Mouse (Mus musculus): ENCODE data around the gene Dpf2. TPM values are rescaled to one million over a fixed set of nuclear protein-coding genes. Genes with fewer than 3 reads are reported as not detected.

Gene Dpf2
- polyA plus RNA-seq, 2 experiments: 143 to 179 TPM

GRCm38 (mm10) chr19:5954031-5954710 lies 41.4 kb upstream of the Dpf2 start:
- H3K4me2 ChIP-seq (replicated peaks; ENCODE audit: low read depth, low read length, severe bottlenecking): no peak overlapping the region
- no peak overlapping the region for H3K27ac ChIP-seq (replicated peaks; ENCODE audit: low read depth, low read length)
- WGBS: 71% methylated on average over 22 of the region's 22 CpGs
- TF ChIP-seq POLR2A (IDR thresholded peaks at IDR 0.05; ENCODE audit: borderline replicate concordance, extremely low read depth, insufficient read depth, insufficient read length): no peak
- no peak overlapping the region for H3K9ac ChIP-seq (ENCODE audit: low read depth, low read length, severe bottlenecking)
- no peak for DNase-seq (ENCODE audit: low spot score)
- H3K36me3 ChIP-seq (ENCODE audit: control insufficient read depth, insufficient read depth, low read length): peaks cover 86% of the 10 kb centered on the region
- H3K4me1 ChIP-seq (ENCODE audit: control insufficient read depth, insufficient read depth, low read length): no peaks in the 10 kb centered on the region
- ATAC-seq (ENCODE audit: low FRiP score, low read depth): no peak
- no peak overlapping the region for H3K4me3 ChIP-seq (replicated peaks; ENCODE audit: low read length)
- H3K9me3 ChIP-seq (ENCODE audit: control insufficient read depth, low read length): no peaks in the 10 kb centered on the region
- H3K27me3 ChIP-seq (ENCODE audit: control insufficient read depth, insufficient read depth, low read length): no peaks in the 10 kb centered on the region

DNA sequence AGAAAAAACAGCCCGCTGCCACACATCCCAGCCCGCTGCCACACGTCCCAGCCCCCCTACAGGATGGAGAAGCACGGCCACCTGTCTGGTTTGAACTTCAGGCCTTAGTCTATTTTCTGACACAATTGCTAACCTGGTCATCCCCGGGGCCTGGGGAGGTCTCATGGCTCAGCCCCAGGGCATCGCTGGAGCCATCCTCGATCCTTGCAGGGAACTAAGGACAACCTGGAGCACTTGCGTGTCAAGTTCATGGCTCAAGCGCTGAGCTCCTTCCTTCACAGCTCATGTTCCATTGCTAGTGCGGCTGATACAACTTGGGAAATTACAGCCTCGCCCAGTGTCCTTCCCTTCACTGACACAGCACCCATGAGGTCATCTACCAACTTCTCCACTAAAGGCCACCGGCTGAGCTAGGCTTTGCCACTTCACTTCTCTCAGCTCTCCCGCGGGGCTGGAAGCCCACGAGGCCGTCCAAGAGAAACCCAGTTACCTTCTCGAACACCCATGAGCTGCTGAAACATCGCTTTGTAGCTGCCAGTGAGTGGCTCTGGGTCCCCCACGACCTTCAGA lies 40.5 kb upstream of the Dpf2 start:
- Histone ChIP-seq H3K9ac (ENCODE audit: low read depth, low read length, severe bottlenecking) (no peak overlapping the region), H3K4me2 (replicated peaks; ENCODE audit: low read depth, low read length, severe bottlenecking) (no peak overlapping the region)
- ATAC-seq (ENCODE audit: low FRiP score, low read depth): no peak

GRCm38 (mm10) chr19:5952071-5952691 lies 39.4 kb upstream of the Dpf2 start:
- Histone ChIP-seq H3K4me2 (replicated peaks; ENCODE audit: low read depth, low read length, severe bottlenecking) (no peak overlapping the region), H3K4me3 (replicated peaks; ENCODE audit: low read length) (no peak overlapping the region), H3K36me3 (ENCODE audit: control insufficient read depth, insufficient read depth, low read length) (peaks cover 85% of the 10 kb centered on the region), H3K9ac (ENCODE audit: low read depth, low read length, severe bottlenecking) (no peak overlapping the region), H3K4me1 (ENCODE audit: control insufficient read depth, insufficient read depth, low read length) (no peaks in the 10 kb centered on the region), H3K27ac (replicated peaks; ENCODE audit: low read depth, low read length) (peak overlapping the region; percentile 40; the same call in 1 of the 2 replicates), H3K27me3 (ENCODE audit: control insufficient read depth, insufficient read depth, low read length) (no peaks in the 10 kb centered on the region), H3K9me3 (ENCODE audit: control insufficient read depth, low read length) (no peaks in the 10 kb centered on the region)
- no peak for TF ChIP-seq POLR2A (IDR thresholded peaks at IDR 0.05; ENCODE audit: borderline replicate concordance, extremely low read depth, insufficient read depth, insufficient read length)
- DNase-seq (ENCODE audit: low spot score) (peak; percentile 51), ATAC-seq (ENCODE audit: low FRiP score, low read depth) (no peak; the same call in 1 of the 2 replicates)
- 70% methylated on average over 13 of the region's 13 CpGs for WGBS

More for the DNA sequence above, 40.5 kb upstream of the Dpf2 start:
- H3K27ac ChIP-seq (replicated peaks; ENCODE audit: low read depth, low read length): no peak overlapping the region
- no peaks in the 10 kb centered on the region for H3K27me3 ChIP-seq (ENCODE audit: control insufficient read depth, insufficient read depth, low read length)
- peaks cover 85% of the 10 kb centered on the region for H3K36me3 ChIP-seq (ENCODE audit: control insufficient read depth, insufficient read depth, low read length)
- H3K4me1 ChIP-seq (ENCODE audit: control insufficient read depth, insufficient read depth, low read length): no peaks in the 10 kb centered on the region
- TF ChIP-seq POLR2A (IDR thresholded peaks at IDR 0.05; ENCODE audit: borderline replicate concordance, extremely low read depth, insufficient read depth, insufficient read length): no peak
- H3K4me3 ChIP-seq (replicated peaks; ENCODE audit: low read length): no peak overlapping the region
- H3K9me3 ChIP-seq (ENCODE audit: control insufficient read depth, low read length): no peaks in the 10 kb centered on the region
- WGBS: 92% methylated on average over 19 of the region's 19 CpGs
- DNase-seq (ENCODE audit: low spot score): no peak

GRCm38 (mm10) chr19:5951631-5952030 lies 38.8 kb upstream of the Dpf2 start:
- no peaks in the 10 kb centered on the region for H3K4me1 ChIP-seq (ENCODE audit: control insufficient read depth, insufficient read depth, low read length)
- H3K4me3 ChIP-seq (replicated peaks; ENCODE audit: low read length): no peak overlapping the region
- DNase-seq (ENCODE audit: low spot score) (no peak), ATAC-seq (ENCODE audit: low FRiP score, low read depth) (no peak)
- no peak overlapping the region for H3K27ac ChIP-seq (replicated peaks; ENCODE audit: low read depth, low read length)
- no peak overlapping the region for H3K9ac ChIP-seq (ENCODE audit: low read depth, low read length, severe bottlenecking)
- H3K36me3 ChIP-seq (ENCODE audit: control insufficient read depth, insufficient read depth, low read length): peaks cover 83% of the 10 kb centered on the region
- no peaks in the 10 kb centered on the region for H3K9me3 ChIP-seq (ENCODE audit: control insufficient read depth, low read length)
- TF ChIP-seq POLR2A (IDR thresholded peaks at IDR 0.05; ENCODE audit: borderline replicate concordance, extremely low read depth, insufficient read depth, insufficient read length): no peak
- H3K4me2 ChIP-seq (replicated peaks; ENCODE audit: low read depth, low read length, severe bottlenecking): no peak overlapping the region
- 88% methylated on average over 16 of the region's 16 CpGs for WGBS
- H3K27me3 ChIP-seq (ENCODE audit: control insufficient read depth, insufficient read depth, low read length): no peaks in the 10 kb centered on the region

- Histone ChIP-seq H3K9me3 (ENCODE audit: control insufficient read depth, low read length) (no peaks in the 10 kb centered on the region), H3K9ac (ENCODE audit: low read depth, low read length, severe bottlenecking) (no peak overlapping the region), H3K27ac (replicated peaks; ENCODE audit: low read depth, low read length) (no peak overlapping the region), H3K4me1 (ENCODE audit: control insufficient read depth, insufficient read depth, low read length) (no peaks in the 10 kb centered on the region), H3K4me3 (replicated peaks; ENCODE audit: low read length) (no peak overlapping the region), H3K27me3 (ENCODE audit: control insufficient read depth, insufficient read depth, low read length) (no peaks in the 10 kb centered on the region), H3K4me2 (replicated peaks; ENCODE audit: low read depth, low read length, severe bottlenecking) (no peak overlapping the region), H3K36me3 (ENCODE audit: control insufficient read depth, insufficient read depth, low read length) (peaks cover 90% of the 10 kb centered on the region)
- DNase-seq (ENCODE audit: low spot score) (no peak), ATAC-seq (ENCODE audit: low FRiP score, low read depth) (no peak)
- no peak for TF ChIP-seq POLR2A (IDR thresholded peaks at IDR 0.05; ENCODE audit: borderline replicate concordance, extremely low read depth, insufficient read depth, insufficient read length)
- WGBS: 96% methylated on average over 11 of the region's 11 CpGs
These were observed 37.4 kb upstream of the Dpf2 start for GRCm38 (mm10) chr19:5950218-5950617.

All from limb, embryonic 14.5 days (tissue).